Mouse (Mus musculus) heart, embryonic 11.5 days (tissue): ENCODE results near the gene Prdm5. TPM values are rescaled to one million over a fixed set of nuclear protein-coding genes. Genes with fewer than 3 reads are reported as not detected.

Source experiments
- ATAC-seq: fragments of 200-750 bp; cut with Nextera tagmentation; replicated peaks from 2 replicates; pipeline ENCODE4 v1.8.0; 2017; ENCODE audit warnings: moderate library complexity; ENCODE audit not compliant: insufficient number of reproducible peaks, low FRiP score, low TSS enrichment
- H3K27ac ChIP-seq: fragments of 300-500 bp; sonication (generic); 2 replicates; pipeline ENCODE4 v1.5.1; 2014; ENCODE audit warnings: mild to moderate bottlenecking, low read depth, low read length
- H3K27me3 ChIP-seq: fragments of 300-500 bp; sonication (generic); 2 replicates; pipeline ENCODE4 v1.6.1; 2014; ENCODE audit warnings: mild to moderate bottlenecking, low read length, mixed read lengths; ENCODE audit not compliant: control insufficient read depth, insufficient read depth
- H3K36me3 ChIP-seq: fragments of 300-500 bp; sonication (generic); 2 replicates; pipeline ENCODE4 v1.6.1; 2014; ENCODE audit warnings: mild to moderate bottlenecking, low read length, moderate library complexity, mixed read lengths; ENCODE audit not compliant: control insufficient read depth, insufficient read depth
- H3K4me1 ChIP-seq: fragments of 300-500 bp; sonication (generic); 2 replicates; pipeline ENCODE4 v1.6.1; 2014; ENCODE audit warnings: low read length; ENCODE audit not compliant: control insufficient read depth, insufficient read depth
- H3K4me2 ChIP-seq: fragments of 300-500 bp; sonication (generic); 2 replicates; pipeline ENCODE4 v1.6.1; 2014; ENCODE audit warnings: mild to moderate bottlenecking, moderate library complexity
- H3K4me3 ChIP-seq: fragments of 300-500 bp; sonication (generic); 2 replicates; pipeline ENCODE4 v1.5.1; 2014; ENCODE audit warnings: low read depth, low read length
- H3K9ac ChIP-seq: fragments of 300-500 bp; sonication (generic); 2 replicates; pipeline ENCODE4 v1.6.1; 2014; ENCODE audit warnings: mild to moderate bottlenecking, low read depth, low read length, moderate library complexity
- H3K9me3 ChIP-seq: fragments of 300-500 bp; sonication (generic); replicated peaks from 2 replicates; pipeline ENCODE4 v1.6.1; 2016; ENCODE audit warnings: low read length; ENCODE audit not compliant: control insufficient read depth
- WGBS: fragments of 180-500 bp; shearing (Covaris S2); extraction: QIAGEN DNeasy Blood & Tissue Kit; methylation state at CpG from one replicate; pipeline ENCODE4 v1.1.7; 2014; ENCODE audit not compliant: insufficient replicate concordance; 5-methylcytosine and 5-hydroxymethylcytosine counted together
- polyA plus RNA-seq: library from polyadenylated mRNA; unstranded; fragments of >200 nt; fragmentation: Nextera tagmentation; extraction: Ambion mirVana; gene quantifications from 2 replicates; pipeline ENCODE4 v1.2.1, GENCODE M21; 2014

The Prdm5 gene
- polyA plus RNA-seq, 1 experiment from 2014 or later, result 14.6 TPM

DNA sequence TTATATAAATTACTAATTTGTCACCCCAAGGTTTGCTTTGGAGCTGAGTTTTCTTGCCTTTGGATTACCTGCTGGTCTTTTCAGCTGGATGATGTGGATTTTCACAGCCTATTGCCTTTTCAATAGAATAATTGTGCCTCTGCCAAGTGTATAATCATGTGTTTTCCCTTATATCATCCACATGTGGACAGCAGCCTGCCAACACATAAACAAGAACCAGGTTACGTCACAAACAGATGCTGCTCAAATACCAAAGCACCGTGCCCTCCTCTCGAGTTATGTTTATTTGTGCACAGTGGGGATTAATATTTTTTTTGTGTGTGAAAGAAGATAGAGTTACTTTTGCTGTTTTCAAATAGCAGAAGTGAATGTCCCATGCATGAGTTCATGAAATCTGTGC lies 70.9 kb downstream of the Prdm5 start:
- Histone ChIP-seq H3K36me3 (no peaks in the 10 kb centered on the region), H3K4me3 (no peak overlapping the region), H3K27ac (no peak overlapping the region), H3K9me3 (no peaks in the 10 kb centered on the region), H3K4me2 (no peak overlapping the region), H3K27me3 (no peaks in the 10 kb centered on the region), H3K9ac (no peak overlapping the region), H3K4me1 (no peaks in the 10 kb centered on the region)
- WGBS, result 91% methylated on average over 3 of the region's 3 CpGs
- ATAC-seq, result no peak

DNA sequence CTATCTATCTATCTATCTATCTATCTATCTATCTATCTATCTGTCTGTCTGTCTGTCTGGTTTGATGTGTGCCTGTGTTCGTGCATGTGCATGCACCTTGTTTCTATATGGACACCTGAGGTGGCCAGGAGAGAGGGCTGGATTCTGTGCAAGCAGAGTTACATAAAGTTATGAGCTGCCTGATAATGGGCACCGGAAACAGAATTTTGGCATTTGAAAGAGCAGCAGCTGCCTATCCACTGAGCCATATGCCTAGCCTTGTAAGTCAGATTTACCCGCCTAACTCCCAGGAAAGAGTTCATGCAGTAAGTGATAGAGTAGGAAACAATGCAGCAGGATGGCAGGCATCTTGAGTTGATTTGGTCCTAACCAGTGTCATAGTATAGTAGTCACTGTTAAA lies 71.4 kb downstream of the Prdm5 start:
- WGBS, result 84% methylated on average over 3 of the region's 3 CpGs
- Histone ChIP-seq H3K4me3 (no peak overlapping the region), H3K36me3 (no peaks in the 10 kb centered on the region), H3K27me3 (no peaks in the 10 kb centered on the region), H3K4me2 (no peak overlapping the region), H3K9ac (no peak overlapping the region), H3K9me3 (no peaks in the 10 kb centered on the region), H3K4me1 (no peaks in the 10 kb centered on the region), H3K27ac (no peak overlapping the region)
- ATAC-seq, result no peak

DNA sequence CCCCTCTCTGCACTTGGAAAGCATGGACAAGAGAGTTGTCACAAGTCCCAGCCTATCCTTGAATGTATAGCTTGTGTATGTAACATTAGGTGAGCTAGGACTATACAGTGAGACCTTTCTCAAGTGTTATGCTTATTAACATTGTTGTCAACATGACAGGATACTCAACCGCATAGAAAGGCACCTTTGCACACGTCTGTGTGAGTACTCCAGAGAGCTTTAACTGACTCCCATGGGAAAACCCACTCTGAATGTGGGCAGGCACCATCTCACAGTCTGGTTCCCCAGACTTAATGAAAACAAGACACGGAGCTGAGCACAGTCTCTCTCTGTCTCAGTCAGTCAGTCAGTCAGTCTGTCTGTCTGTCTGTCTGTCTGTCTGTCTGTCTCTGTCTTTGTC lies 75.2 kb downstream of the Prdm5 start:
- Histone ChIP-seq H3K4me1 (no peaks in the 10 kb centered on the region), H3K4me3 (no peak overlapping the region), H3K27ac (no peak overlapping the region), H3K9ac (no peak overlapping the region), H3K9me3 (no peaks in the 10 kb centered on the region), H3K27me3 (no peaks in the 10 kb centered on the region), H3K4me2 (no peak overlapping the region), H3K36me3 (no peaks in the 10 kb centered on the region)
- no peak for ATAC-seq
- WGBS, result 66% methylated on average over 3 of the region's 3 CpGs

DNA sequence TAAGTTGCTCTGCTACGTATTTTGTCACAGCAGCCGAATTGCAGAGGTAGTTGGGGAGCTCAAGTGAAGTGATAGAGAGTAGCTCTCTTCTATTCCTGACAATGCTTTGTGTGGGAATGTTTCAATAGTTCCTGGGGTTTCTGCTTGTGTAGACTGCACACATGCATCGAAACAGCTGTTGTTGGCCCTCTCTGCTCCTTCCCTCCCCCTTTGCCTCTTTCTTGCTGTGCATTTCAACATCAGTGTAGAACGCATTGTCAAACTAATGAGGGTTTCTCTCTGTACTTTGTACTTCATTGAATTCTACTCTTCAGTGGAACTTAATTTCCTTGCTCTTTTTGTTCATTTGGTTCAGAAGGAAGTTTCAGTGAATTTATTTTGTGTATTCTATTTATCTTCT lies 75.8 kb downstream of the Prdm5 start:
- Histone ChIP-seq H3K27ac (no peak overlapping the region), H3K9ac (no peak overlapping the region), H3K27me3 (no peaks in the 10 kb centered on the region), H3K9me3 (no peaks in the 10 kb centered on the region), H3K4me1 (no peaks in the 10 kb centered on the region), H3K4me3 (no peak overlapping the region), H3K36me3 (no peaks in the 10 kb centered on the region), H3K4me2 (no peak overlapping the region)
- ATAC-seq, result no peak
- 82% methylated on average over 4 of the region's 4 CpGs for WGBS

DNA sequence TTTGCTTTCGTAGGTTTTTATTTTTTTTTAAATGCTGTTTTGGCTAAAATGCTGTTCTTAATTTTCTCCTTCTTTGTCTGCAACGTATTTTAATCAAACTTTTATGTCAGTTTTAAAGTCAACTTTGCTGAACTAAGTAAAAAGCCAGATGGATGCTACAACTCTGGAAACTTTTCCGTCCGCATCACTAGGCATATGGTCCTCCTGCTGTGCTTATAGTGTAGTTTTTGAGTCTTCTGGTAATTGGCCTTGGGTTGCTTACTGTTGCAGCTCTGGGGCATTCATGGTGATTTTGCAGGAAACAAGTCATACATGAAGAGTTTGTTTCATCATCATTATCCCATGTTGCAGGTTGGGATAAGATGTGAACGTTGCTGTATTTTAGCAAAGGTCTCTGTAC lies 81.8 kb downstream of the Prdm5 start:
- Histone ChIP-seq H3K9ac (no peak overlapping the region), H3K9me3 (no peaks in the 10 kb centered on the region), H3K4me3 (no peak overlapping the region), H3K27ac (no peak overlapping the region), H3K4me1 (no peaks in the 10 kb centered on the region), H3K4me2 (no peak overlapping the region), H3K36me3 (no peaks in the 10 kb centered on the region), H3K27me3 (no peaks in the 10 kb centered on the region)
- 90% methylated on average over 5 of the region's 5 CpGs for WGBS
- ATAC-seq, result no peak

DNA sequence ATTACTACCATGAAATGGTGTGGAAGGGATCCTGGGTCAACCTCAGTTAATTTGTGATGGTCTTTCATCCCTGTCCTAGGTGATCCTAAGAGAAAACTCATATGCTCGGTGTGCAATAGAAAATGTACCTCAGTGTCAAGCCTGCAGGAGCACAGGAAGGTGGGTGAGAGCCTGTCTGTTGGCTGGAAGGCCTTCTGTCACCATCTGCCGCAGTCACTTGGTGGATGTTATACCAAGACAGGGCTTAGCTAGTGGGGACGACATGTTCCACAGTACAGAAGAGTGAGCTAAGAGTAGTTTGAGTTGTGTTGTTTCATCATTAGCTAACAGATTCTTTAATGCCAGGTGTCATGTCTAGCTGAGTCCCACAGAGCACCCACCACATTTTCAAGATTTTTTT lies 84.0 kb downstream of the Prdm5 start:
- no peaks in the 10 kb centered on the region for H3K4me1 ChIP-seq
- no peak overlapping the region for H3K4me3 ChIP-seq
- no peak for ATAC-seq
- H3K27me3 ChIP-seq, result no peaks in the 10 kb centered on the region
- no peaks in the 10 kb centered on the region for H3K9me3 ChIP-seq
- H3K9ac ChIP-seq, result no peak overlapping the region
- H3K36me3 ChIP-seq, result no peaks in the 10 kb centered on the region
- WGBS, result 82% methylated on average over 3 of the region's 3 CpGs
- no peak overlapping the region for H3K27ac ChIP-seq
- H3K4me2 ChIP-seq, result no peak overlapping the region

DNA sequence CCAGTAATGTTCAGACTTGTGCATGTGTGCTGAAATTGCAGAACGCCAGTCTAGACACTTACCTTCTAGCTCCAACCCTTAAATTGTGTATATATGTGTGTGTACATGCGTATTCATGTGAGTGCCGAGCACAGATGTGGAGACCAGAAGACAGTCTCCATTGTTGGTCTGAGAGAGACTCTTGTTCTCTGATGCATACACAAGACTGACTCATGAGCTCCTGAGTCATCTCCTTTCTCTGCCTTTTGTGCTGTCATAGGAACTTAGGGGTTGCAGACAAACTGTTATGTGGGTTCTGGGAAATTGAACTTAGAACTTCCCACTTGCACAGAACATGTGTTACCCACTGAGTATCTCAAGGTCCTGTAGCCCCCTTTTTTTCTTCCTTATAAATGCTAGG lies 85.4 kb downstream of the Prdm5 start:
- H3K36me3 ChIP-seq, result no peaks in the 10 kb centered on the region
- WGBS, result 83% methylated on average over 3 of the region's 3 CpGs

DNA sequence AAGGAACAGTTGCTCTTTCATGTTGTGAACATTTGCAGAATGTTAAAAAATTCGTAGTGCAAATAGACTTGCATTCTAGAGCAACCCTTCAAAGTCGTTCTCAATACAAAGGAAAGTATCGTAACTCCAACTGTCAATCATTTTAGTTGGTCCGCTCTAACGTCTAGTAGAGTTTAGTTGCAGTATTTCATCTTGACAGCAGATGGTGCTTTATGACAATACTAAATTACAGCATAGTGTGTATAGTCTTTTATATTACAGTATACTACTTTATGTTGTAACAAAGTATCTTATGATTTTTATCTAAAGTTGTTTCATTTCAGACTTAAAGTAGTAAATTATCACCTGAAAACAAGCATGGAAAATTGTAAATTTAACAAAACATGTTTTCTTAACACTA lies 86.1 kb downstream of the Prdm5 start:
- H3K9ac ChIP-seq, result no peak overlapping the region
- no peak for ATAC-seq
- no peak overlapping the region for H3K4me3 ChIP-seq
- H3K27ac ChIP-seq, result no peak overlapping the region
- H3K4me2 ChIP-seq, result no peak overlapping the region
- H3K27me3 ChIP-seq, result no peaks in the 10 kb centered on the region
- no peaks in the 10 kb centered on the region for H3K4me1 ChIP-seq
- H3K9me3 ChIP-seq, result no peaks in the 10 kb centered on the region
- H3K36me3 ChIP-seq, result no peaks in the 10 kb centered on the region
- WGBS, result 80% methylated on average over 5 of the region's 5 CpGs

More for the DNA sequence above, 85.4 kb downstream of the Prdm5 start:
- no peak overlapping the region for H3K9ac ChIP-seq
- H3K4me3 ChIP-seq, result no peak overlapping the region
- H3K27ac ChIP-seq, result no peak overlapping the region
- no peak for ATAC-seq
- no peaks in the 10 kb centered on the region for H3K27me3 ChIP-seq
- no peaks in the 10 kb centered on the region for H3K9me3 ChIP-seq
- no peaks in the 10 kb centered on the region for H3K4me1 ChIP-seq
- H3K4me2 ChIP-seq, result no peak overlapping the region

DNA sequence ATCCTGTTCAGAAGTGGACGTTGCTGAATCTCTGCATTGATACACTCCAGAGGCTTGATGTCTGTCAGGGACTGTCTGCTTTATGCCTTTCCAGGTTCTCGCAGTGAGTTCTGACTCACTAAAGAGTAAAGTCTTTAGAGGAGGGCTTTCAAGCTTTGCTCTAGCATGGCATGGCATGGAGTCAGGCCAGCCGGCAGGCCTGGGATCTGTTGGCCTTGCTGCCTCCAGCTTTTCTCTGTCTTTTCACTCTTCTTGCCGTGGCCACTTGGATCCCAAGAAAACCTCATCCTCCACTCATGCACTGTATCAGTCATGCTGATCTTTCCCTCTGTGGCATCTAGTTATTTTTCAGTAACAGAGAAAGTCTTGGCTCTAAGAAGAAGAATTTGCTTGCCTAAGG lies 87.1 kb downstream of the Prdm5 start:
- WGBS, result 86% methylated on average over 4 of the region's 4 CpGs
- no peaks in the 10 kb centered on the region for H3K27me3 ChIP-seq
- H3K9me3 ChIP-seq, result no peaks in the 10 kb centered on the region
- no peaks in the 10 kb centered on the region for H3K4me1 ChIP-seq
- H3K4me2 ChIP-seq, result no peak overlapping the region
- no peak overlapping the region for H3K4me3 ChIP-seq
- no peak overlapping the region for H3K27ac ChIP-seq
- H3K9ac ChIP-seq, result no peak overlapping the region
- no peak for ATAC-seq
- H3K36me3 ChIP-seq, result peaks cover 1% of the 10 kb centered on the region; the same call in 1 of the 2 replicates
